Mouse (Mus musculus) testis, adult 2 months (tissue): ENCODE results near the gene Olfr1511. TPM values are rescaled to one million over a fixed set of nuclear protein-coding genes. Genes with fewer than 3 reads are reported as not detected.
"Not testable (repeated sequence)": the region's sequence is repeated elsewhere in the genome, so short reads cannot be mapped to it uniquely, and the experiment has no call there.

ENCODE experiments used
- H3K27ac ChIP-seq: fragments of 200-500 bp; 2 replicates; pipeline ENCODE4 v1.5.1; 2012; ENCODE audit warnings: low read depth, low read length; ENCODE audit not compliant: control insufficient read depth, insufficient read depth
- H3K27me3 ChIP-seq: fragments of 200-500 bp; 2 replicates; pipeline ENCODE4 v1.6.1; 2012; ENCODE audit warnings: mild to moderate bottlenecking, low read length, moderate library complexity; ENCODE audit not compliant: control insufficient read depth, insufficient read depth
- H3K36me3 ChIP-seq: fragments of 200-500 bp; 2 replicates; pipeline ENCODE4 v1.6.1; 2012; ENCODE audit warnings: mild to moderate bottlenecking, low read length; ENCODE audit not compliant: control insufficient read depth, insufficient read depth
- H3K4me1 ChIP-seq: fragments of 200-500 bp; 2 replicates; pipeline ENCODE4 v1.6.1; 2012; ENCODE audit warnings: low read length; ENCODE audit not compliant: control insufficient read depth, insufficient read depth
- H3K4me3 ChIP-seq: fragments of 200-500 bp; 2 replicates; pipeline ENCODE4 v1.5.1; 2012; ENCODE audit warnings: low read depth, mild to moderate bottlenecking, low read length, moderate library complexity, mixed read lengths; ENCODE audit not compliant: control insufficient read depth
- CTCF ChIP-seq: fragments of 200-500 bp; IDR thresholded peaks from 2 replicates; pipeline ENCODE4 v1.5.1; 2012; ENCODE audit warnings: low read depth, mild to moderate bottlenecking, inconsistent platforms, low read length, moderate library complexity; ENCODE audit not compliant: control insufficient read depth, insufficient read depth, insufficient replicate concordance
- POLR2A ChIP-seq: fragments of 200-500 bp; IDR thresholded peaks from 2 replicates; pipeline ENCODE4 v1.6.1; 2012; ENCODE audit warnings: low read depth, mild to moderate bottlenecking, inconsistent platforms, low read length, moderate library complexity; ENCODE audit not compliant: control insufficient read depth
- polyA plus RNA-seq: library from polyadenylated mRNA; depleted of rRNA; stranded (reverse); fragments of >200 nt; gene quantifications from 2 replicates; pipeline ENCODE4 v1.2.3, GENCODE M21; 2012; rRNA removed

The Olfr1511 gene
- polyA plus RNA-seq: not detected in 2 replicates

GRCm38 (mm10) chr14:52397279-52397678, at the start of gene Olfr1511:
TSS of gene Olfr1511 (minus strand) at chr14:52397379.
- Histone ChIP-seq H3K36me3 (no peaks in the 10 kb centered on the region), H3K27ac (no peak within 1 kb of the TSS), H3K27me3 (no peaks in the 10 kb centered on the region), H3K4me1 (no peaks in the 10 kb centered on the region), H3K4me3 (no peak within 1 kb of the TSS)
- TF ChIP-seq POLR2A (no peak), CTCF (no peak)

GRCm38 (mm10) chr14:52442690-52443089, 45.5 kb upstream of the Olfr1511 start, which contains the start of gene Olfr1509:
TSS of gene Olfr1509 (plus strand) at chr14:52442990.
- no peaks in the 10 kb centered on the region for H3K36me3 ChIP-seq
- no peak within 1 kb of the TSS for H3K4me3 ChIP-seq
- no peaks in the 10 kb centered on the region for H3K4me1 ChIP-seq
- no peak for TF ChIP-seq POLR2A
- no peak for TF ChIP-seq CTCF
- H3K27ac ChIP-seq: no peak within 1 kb of the TSS
- H3K27me3 ChIP-seq: no peaks in the 10 kb centered on the region

- H3K36me3 ChIP-seq: no peaks in the 10 kb centered on the region
- H3K27ac ChIP-seq: no peak overlapping the region
- TF ChIP-seq POLR2A (no peak), CTCF (no peak)
- H3K4me3 ChIP-seq: no peak overlapping the region
- H3K27me3 ChIP-seq: no peaks in the 10 kb centered on the region
- no peaks in the 10 kb centered on the region for H3K4me1 ChIP-seq
Measured at GRCm38 (mm10) chr14:52427686-52428085, 30.5 kb upstream of the Olfr1511 start.

- Histone ChIP-seq H3K4me3 (no peak within 1 kb of the TSS), H3K27ac (no peak within 1 kb of the TSS), H3K4me1 (no peaks in the 10 kb centered on the region), H3K36me3 (no peaks in the 10 kb centered on the region), H3K27me3 (no peaks in the 10 kb centered on the region)
- TF ChIP-seq CTCF (no peak), POLR2A (no peak)
Measured at GRCm38 (mm10) chr14:52414273-52414672, 17.1 kb upstream of the Olfr1511 start, which contains the start of gene Olfr1510. TSS of gene Olfr1510 (minus strand) at chr14:52414373.

- not testable (repeated sequence) for H3K36me3 ChIP-seq, H3K4me3 ChIP-seq, H3K27me3 ChIP-seq, H3K27ac ChIP-seq, H3K4me1 ChIP-seq
Measured at GRCm38 (mm10) chr14:52410142-52410919, 13.2 kb upstream of the Olfr1511 start.

GRCm38 (mm10) chr14:52390084-52390848, 6.9 kb downstream of the Olfr1511 start:
- not testable (repeated sequence) for H3K36me3 ChIP-seq, H3K4me3 ChIP-seq, H3K27me3 ChIP-seq

GRCm38 (mm10) chr14:52379068-52379467, 18.1 kb downstream of the Olfr1511 start, which contains the start of gene Olfr1512:
TSS of gene Olfr1512 (minus strand) at chr14:52379168.
- TF ChIP-seq POLR2A (no peak), CTCF (no peak)
- H3K27me3 ChIP-seq: no peaks in the 10 kb centered on the region
- no peak within 1 kb of the TSS for H3K4me3 ChIP-seq
- H3K4me1 ChIP-seq: no peaks in the 10 kb centered on the region
- no peak within 1 kb of the TSS for H3K27ac ChIP-seq
- H3K36me3 ChIP-seq: no peaks in the 10 kb centered on the region

More at GRCm38 (mm10) chr14:52390084-52390848, 6.9 kb downstream of the Olfr1511 start:
- not testable (repeated sequence) for H3K27ac ChIP-seq, H3K4me1 ChIP-seq
